Mouse (Mus musculus): Measurements from ENCODE around the gene Lpin2.

Lpin2 gene

GRCm38 (mm10) chr17:71182211-71182721 lies at the start of gene Lpin2:
TSS of gene Lpin2 (plus strand) at chr17:71182560.
- DNase-seq (ENCODE audit: low spot score in 2 of 2), result no peak

- no peak for DNase-seq (ENCODE audit: low spot score in 2 of 2)
Observed at GRCm38 (mm10) chr17:71132856-71133439, 49.4 kb upstream of the Lpin2 start.

GRCm38 (mm10) chr17:71134441-71134955 lies 47.9 kb upstream of the Lpin2 start:
- no peak for DNase-seq (ENCODE audit: low spot score in 2 of 2)

GRCm38 (mm10) chr17:71135108-71135507 lies 47.3 kb upstream of the Lpin2 start:
- DNase-seq (ENCODE audit: low spot score in 2 of 2), result no peak

- no peak for DNase-seq (ENCODE audit: low spot score in 2 of 2)
Observed at GRCm38 (mm10) chr17:71135866-71136265, 46.5 kb upstream of the Lpin2 start.

GRCm38 (mm10) chr17:71136384-71137333 lies 45.7 kb upstream of the Lpin2 start:
- no peak for DNase-seq (ENCODE audit: low spot score in 2 of 2)

- DNase-seq (ENCODE audit: low spot score in 2 of 2), result no peak
Observed at GRCm38 (mm10) chr17:71137334-71137721, 45.0 kb upstream of the Lpin2 start.

GRCm38 (mm10) chr17:71142068-71142467 lies 40.3 kb upstream of the Lpin2 start:
- DNase-seq (ENCODE audit: low spot score in 2 of 2), result no peak

GRCm38 (mm10) chr17:71143155-71143554 lies 39.2 kb upstream of the Lpin2 start:
- DNase-seq (ENCODE audit: low spot score in 2 of 2), result no peak

GRCm38 (mm10) chr17:71144322-71145116 lies 37.8 kb upstream of the Lpin2 start:
- DNase-seq (ENCODE audit: low spot score in 2 of 2), result no peak

GRCm38 (mm10) chr17:71145248-71145961 lies 37.0 kb upstream of the Lpin2 start:
- DNase-seq (ENCODE audit: low spot score in 2 of 2), result no peak

- DNase-seq (ENCODE audit: low spot score in 2 of 2), result no peak
Observed at GRCm38 (mm10) chr17:71153356-71153755, 29.0 kb upstream of the Lpin2 start.

- DNase-seq (ENCODE audit: low spot score in 2 of 2), result no peak
Observed at GRCm38 (mm10) chr17:71155271-71155670, 27.1 kb upstream of the Lpin2 start.

- no peak for DNase-seq (ENCODE audit: low spot score in 2 of 2)
Observed at GRCm38 (mm10) chr17:71159152-71159567, 23.2 kb upstream of the Lpin2 start.

GRCm38 (mm10) chr17:71159720-71160119 lies 22.6 kb upstream of the Lpin2 start:
- DNase-seq (ENCODE audit: low spot score in 2 of 2), result no peak

- no peak for DNase-seq (ENCODE audit: low spot score in 2 of 2)
Observed at GRCm38 (mm10) chr17:71160244-71160995, 21.9 kb upstream of the Lpin2 start.

- DNase-seq (ENCODE audit: low spot score in 2 of 2), result no peak
Observed at GRCm38 (mm10) chr17:71164991-71165390, 17.4 kb upstream of the Lpin2 start.

- DNase-seq (ENCODE audit: low spot score in 2 of 2), result no peak
Observed at GRCm38 (mm10) chr17:71168205-71168815, 14.1 kb upstream of the Lpin2 start.

GRCm38 (mm10) chr17:71168846-71169245 lies 13.5 kb upstream of the Lpin2 start:
- no peak for DNase-seq (ENCODE audit: low spot score in 2 of 2)

GRCm38 (mm10) chr17:71169639-71170038 lies 12.7 kb upstream of the Lpin2 start:
- DNase-seq (ENCODE audit: low spot score in 2 of 2), result no peak

Data from right cerebral cortex, postnatal 10 days (tissue).